Mouse (Mus musculus) urinary bladder, postnatal 10 days (tissue): ENCODE measurements around the gene Psma6.
"Not testable (repeated sequence)": the region's sequence is repeated elsewhere in the genome, so short reads cannot be mapped to it uniquely, and the experiment has no call there.

Source experiments
- DNase-seq: peaks from one replicate; pipeline ENCODE4 v3.0.0; 2022; ENCODE audit warnings: low spot score

Gene Psma6

GRCm38 (mm10) chr12:55392733-55393577, 8.9 kb downstream of the Psma6 start:
- DNase-seq: no peak

- DNase-seq: not testable (repeated sequence)
These were observed 11.6 kb downstream of the Psma6 start for GRCm38 (mm10) chr12:55395601-55396000.

- no peak for DNase-seq
These were observed 12.5 kb downstream of the Psma6 start for GRCm38 (mm10) chr12:55396536-55396935.

GRCm38 (mm10) chr12:55397544-55398239, 13.7 kb downstream of the Psma6 start:
- DNase-seq: no peak

GRCm38 (mm10) chr12:55398240-55399127, 14.5 kb downstream of the Psma6 start:
- peak; percentile 59 for DNase-seq

GRCm38 (mm10) chr12:55399128-55399677, 15.2 kb downstream of the Psma6 start:
- no peak for DNase-seq

GRCm38 (mm10) chr12:55407888-55408287, 23.9 kb downstream of the Psma6 start:
- no peak for DNase-seq

GRCm38 (mm10) chr12:55415255-55415654, 31.2 kb downstream of the Psma6 start:
- DNase-seq: no peak

- DNase-seq: no peak
These were observed 31.7 kb downstream of the Psma6 start for GRCm38 (mm10) chr12:55415762-55416161.

GRCm38 (mm10) chr12:55420220-55420619, 36.2 kb downstream of the Psma6 start:
- no peak for DNase-seq

- DNase-seq: no peak
These were observed 38.0 kb downstream of the Psma6 start for GRCm38 (mm10) chr12:55422057-55422456.

GRCm38 (mm10) chr12:55426300-55426699, 42.3 kb downstream of the Psma6 start:
- DNase-seq: no peak

GRCm38 (mm10) chr12:55429201-55429600, 45.2 kb downstream of the Psma6 start:
- DNase-seq: no peak

- DNase-seq: no peak
These were observed 45.9 kb downstream of the Psma6 start for GRCm38 (mm10) chr12:55429956-55430355.

GRCm38 (mm10) chr12:55432284-55432919, 48.4 kb downstream of the Psma6 start:
- DNase-seq: no peak

- DNase-seq: no peak
These were observed 48.9 kb downstream of the Psma6 start for GRCm38 (mm10) chr12:55432920-55433284.

GRCm38 (mm10) chr12:55433802-55434435, 49.9 kb downstream of the Psma6 start:
- DNase-seq: no peak

GRCm38 (mm10) chr12:55435080-55435479, 51.1 kb downstream of the Psma6 start:
- DNase-seq: no peak

GRCm38 (mm10) chr12:55437122-55437826, 53.3 kb downstream of the Psma6 start:
- no peak for DNase-seq

GRCm38 (mm10) chr12:55438058-55438457, 54.0 kb downstream of the Psma6 start:
- DNase-seq: no peak
